Mouse (Mus musculus) c-Kit-positive CD71-negative TER-119-negative erythroid progenitor cells, embryonic 14.5 days (primary cell): ENCODE results near the gene Akap5.

ENCODE experiments used
- DNase-seq: peaks from one replicate; pipeline ENCODE4 v3.0.0-alpha.2; 2013; ENCODE audit warnings: low read depth

The Akap5 gene

DNA sequence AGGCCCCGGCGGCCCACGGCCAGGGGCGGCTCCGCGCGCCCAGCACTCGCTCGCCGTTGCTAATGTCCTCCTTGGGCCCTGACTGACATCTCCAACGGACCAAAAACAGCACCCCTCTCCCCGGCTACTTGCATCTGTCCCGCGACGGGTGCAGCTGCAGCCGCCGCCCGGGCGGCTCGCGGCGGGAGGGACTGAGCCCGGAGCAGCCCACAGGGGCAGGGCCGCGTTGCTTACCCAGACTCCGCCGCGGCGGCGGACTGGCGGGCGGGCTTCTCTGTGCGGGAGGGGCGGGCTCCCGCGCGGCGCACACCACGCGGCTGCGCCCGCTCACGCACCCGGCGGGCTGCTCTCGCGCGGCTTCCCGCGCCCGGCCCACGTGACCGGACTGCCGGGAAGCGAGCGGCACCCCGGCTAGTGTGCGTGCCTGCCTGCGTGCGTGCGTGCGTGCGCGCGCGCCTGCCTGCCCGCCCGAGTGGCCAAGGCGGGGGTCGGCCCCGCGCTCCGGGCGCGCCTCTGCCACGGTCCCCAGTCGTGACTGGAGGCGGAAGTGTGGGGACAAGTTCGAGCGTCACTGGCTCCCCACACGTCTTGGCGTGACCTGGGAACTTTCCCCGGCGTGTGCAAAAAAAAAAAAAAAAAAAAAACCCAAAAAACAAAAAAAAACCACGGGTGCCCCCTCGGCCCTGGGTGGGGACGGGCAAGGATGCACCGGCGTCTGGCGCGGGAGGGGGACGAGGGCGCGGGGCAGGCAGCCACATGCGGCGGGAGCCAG, 44.7 kb downstream of the Akap5 start, which contains the start of gene Zbtb25:
Gene Zbtb25, minus strand, starts transcription at position 397 of the 772 bp plus-strand sequence.
- DNase-seq: no peak

DNA sequence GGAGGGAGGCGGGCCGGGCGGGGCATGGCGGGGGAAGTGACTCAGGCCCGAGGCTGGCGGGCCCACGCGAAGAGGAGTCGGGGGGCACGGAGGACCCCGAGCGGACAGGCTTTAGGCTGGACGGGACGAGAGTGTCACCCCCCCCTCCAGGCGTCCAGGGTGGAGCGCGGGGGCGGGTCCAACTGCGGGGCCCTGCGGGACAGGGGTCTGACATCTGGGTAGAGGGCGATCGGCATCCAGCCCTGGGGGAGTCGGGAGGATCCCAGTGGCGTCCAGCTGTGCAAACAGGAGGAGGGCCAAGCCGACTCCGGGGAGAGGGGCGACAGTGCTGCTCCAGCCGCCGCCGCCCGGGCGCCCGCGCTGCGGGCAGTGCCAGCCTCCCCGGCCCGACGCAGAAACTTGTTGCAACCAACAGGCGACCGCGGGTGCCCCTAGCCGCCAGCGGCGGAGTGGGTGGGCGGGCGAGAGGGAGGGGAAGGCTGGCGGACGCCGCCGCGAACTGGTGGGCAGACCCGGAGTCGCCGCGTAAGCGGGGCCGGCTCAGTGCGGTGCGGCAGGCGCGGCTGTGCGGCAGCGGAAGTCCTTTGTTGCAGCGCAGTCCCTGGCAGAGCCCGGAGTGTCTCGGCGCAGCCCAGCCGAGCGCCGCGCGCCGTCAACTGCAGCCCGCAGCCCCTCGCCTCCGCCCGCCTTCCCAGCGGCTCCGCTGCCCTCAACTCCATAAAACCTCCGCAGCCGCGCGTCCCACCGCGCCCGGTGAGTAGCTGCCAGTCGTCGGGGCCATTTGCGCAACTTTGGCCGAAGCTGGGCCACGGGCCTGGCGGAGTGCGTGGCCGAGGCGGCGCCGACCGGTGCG, 45.5 kb downstream of the Akap5 start, which contains the start of gene Zbtb1:
Gene Zbtb1, plus strand, starts transcription at position 289 of the 853 bp plus-strand sequence.
- DNase-seq: no peak

DNA sequence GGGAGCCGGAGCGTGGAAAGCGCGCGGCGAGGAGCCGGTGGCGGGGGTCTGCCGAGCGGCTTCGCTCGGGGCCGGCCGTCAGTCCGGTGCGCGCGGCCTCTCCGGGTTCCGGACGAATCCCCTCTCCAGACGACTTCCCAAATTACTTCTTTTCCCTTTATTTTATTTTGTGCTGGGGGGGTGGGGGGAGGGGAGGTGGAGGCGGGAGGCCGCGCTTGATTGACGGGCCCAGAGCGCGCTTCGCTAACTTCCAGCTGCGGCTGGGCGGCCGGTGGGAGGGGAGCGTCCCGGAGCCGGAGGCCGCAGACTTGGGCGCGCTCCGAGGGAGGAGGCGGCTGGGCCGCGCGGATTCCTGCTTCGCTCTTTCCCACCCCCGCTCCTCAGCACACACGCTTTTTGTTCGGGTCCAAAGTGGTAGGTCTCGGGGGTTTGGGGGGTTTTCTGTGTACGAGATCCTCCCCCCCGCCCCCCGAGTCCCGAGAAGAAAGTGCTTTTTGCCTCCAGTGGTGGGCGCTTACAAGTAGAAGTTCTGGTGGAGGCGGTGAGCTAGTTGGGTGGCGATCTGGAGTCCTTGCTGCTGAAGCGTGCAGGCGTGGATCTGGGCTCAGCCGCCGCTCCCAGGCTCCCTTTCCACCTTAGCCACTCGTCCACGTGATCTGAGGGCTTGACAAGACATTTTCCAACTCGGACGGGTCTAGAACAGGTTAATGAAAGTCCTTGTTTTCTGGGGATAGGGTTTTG, 46.3 kb downstream of the Akap5 start:
- DNase-seq: no peak

DNA sequence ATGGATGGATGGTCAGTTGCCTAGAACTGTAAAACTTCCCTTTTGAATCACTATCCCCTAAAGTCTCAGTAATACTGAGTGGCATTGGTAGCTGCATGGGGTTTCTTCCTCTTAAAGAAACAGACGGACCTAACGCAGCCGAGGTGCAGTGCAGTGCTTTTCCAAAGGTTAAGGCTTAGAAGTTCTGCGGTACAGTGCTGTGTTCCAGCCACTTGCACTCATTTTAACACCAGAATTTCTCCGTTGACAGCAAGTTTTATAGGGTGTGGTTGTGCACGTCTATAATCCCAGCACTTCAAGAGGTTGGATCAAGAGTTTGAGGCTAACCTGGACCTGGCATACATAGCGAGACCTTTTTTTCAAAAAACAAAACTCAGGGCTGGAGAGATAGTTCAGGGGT, 47.4 kb downstream of the Akap5 start:
- DNase-seq: no peak

DNA sequence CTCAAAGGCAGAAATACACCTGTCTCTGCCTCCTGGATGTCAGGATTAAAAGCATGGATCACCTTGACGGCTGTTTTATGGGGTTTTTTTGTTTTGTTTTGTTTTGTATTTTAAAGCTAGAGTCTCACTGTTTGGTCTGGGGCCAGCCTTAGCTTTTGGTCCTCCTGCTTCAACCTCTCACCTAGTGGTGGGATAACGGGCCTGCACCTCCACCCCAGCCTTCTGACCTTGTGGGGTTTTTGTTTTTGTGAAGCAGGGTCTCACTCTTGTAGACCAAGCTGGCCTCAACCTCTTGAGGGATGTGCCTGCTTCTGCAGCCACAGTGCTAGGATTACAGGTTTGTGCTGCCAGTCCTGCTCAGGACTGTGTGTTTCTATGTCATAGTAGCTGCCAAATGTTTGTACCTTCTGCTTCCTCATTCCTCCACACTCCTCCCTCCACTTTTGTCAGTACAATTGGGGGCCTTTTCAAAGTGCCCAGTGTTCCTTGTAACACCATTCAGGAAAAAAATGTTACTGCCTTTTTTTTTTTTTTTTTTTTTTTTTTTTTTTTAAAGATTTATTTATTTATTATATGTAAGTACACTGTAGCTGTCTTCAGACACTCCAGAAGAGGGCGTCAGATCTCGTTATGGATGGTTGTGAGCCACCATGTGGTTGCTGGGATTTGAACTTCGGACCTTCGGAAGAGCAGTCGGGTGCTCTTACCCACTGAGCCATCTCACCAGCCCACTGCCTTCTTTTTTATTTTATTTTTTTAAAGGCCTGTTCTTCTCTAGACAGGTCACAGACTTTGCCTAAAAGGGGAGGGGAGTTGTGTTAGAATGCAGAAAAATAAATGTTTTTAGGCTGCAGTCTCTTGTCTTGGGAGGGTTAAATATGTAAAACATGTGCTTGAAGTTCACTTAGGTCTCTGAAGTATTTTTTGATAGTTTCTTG, 48.5 kb downstream of the Akap5 start:
- no peak for DNase-seq

DNA sequence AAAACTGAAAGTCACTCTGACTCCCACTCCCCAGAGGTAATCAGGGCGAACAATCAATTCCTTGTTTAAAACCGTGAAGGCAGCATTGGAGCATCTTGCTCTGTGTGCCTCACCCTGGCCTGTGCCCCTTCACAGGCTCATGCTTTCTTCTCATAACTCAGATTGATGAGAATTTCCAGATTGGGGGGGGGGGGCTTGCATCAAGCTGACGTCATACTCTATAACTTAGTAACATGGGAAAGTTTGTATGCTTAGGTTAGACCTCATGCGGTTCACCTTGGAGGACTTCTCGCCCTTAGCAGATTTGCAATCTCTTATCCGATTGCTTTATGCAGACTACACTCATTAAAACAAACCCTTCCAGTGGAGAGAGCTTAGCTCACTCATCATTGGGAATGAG, 49.3 kb downstream of the Akap5 start:
- no peak for DNase-seq

DNA sequence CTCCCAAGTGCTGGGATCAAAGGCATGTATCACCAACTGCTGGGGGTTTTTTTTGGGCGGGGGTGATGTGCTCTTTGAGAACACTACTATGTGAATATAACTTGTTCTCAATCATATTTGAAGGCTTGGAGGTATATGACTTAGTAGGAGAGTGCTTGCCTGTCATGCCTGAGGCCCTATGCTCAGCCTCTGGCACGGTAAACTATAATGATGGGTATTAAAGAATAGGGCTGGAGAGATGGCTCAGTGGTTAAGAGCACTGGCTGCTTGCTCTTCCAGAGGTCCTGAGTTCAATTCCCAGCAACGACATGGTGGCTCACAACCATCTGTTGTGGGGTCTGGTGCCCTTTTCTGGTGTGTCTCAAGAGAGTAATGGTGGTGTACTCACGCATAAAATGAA, 50.2 kb downstream of the Akap5 start:
- DNase-seq: no peak

DNA sequence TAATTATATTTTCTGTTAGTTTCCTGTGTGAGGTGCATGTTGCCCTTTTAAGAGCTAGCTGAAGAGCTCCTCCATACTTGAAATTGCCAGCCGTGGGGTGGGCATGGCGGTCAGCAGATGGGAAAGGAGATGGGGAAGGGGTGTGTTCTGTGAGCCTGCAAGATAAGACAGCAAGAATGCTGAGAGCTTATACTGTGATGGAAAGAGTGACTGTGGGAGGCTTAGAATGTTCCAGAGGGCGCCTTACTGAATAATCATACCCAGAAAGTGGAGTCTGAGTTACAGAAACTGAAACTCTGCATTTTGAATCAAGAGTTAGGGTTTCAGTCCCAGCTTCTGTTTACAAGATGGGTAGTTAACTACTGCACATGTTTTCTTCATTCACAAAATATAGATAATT, 50.8 kb downstream of the Akap5 start:
- DNase-seq: no peak

DNA sequence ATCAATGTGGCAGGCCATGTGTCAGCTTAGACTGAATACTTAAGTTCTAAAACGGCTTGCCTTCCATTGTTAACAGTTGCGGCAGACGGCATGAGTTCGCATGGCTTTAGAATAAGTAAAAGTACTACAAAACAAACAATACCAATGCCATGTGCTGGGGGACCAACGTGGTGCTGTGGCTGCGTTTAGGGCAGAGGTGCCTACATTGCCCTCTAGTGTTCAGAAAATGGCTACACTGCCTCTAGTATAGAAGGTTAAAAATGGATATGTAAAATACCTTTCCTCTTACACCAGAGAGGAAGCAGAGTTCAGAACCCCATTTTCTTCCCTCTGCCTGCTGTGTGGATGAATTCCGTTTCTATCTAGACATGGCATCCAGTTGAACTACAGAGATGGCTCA, 52.0 kb downstream of the Akap5 start:
- DNase-seq: no peak

DNA sequence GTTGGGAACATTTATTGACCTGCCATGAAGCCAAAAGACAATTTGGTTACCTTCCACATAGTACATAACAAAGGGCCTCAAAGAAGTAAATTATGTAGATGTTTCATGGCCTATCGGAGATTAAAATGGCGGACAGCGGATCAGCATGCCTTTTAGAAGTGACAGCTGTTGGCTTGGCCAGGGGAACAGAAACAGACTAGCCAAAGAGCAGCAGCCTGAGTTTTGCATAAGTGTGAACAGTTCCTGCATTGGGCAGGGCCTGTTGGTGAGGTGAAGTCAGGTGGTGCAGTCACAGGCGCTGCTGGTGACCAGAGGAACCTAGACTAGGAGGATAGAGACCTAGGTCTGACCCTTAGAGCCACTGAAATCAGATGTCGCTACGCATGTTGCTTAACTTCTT, 52.4 kb downstream of the Akap5 start:
- DNase-seq: no peak

DNA sequence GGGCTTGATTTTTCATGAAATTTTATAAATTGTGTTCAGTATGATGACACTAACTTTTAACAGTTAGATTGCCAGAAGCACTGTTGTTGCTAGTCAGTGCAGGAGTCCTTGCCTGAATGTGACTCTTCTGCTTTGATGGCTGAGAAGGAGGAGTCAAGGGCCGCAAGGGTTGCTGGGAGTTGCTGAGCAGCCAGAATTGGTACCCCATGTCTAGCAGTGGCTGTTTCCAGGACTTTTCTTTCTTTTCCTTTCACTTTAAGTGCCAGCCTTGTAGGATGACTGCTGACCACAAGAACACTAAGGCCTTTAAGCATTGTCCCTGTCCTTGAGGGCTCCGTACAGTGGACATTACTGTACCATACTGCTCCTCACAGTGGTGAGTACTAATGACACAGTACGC, 53.0 kb downstream of the Akap5 start:
- DNase-seq: no peak

DNA sequence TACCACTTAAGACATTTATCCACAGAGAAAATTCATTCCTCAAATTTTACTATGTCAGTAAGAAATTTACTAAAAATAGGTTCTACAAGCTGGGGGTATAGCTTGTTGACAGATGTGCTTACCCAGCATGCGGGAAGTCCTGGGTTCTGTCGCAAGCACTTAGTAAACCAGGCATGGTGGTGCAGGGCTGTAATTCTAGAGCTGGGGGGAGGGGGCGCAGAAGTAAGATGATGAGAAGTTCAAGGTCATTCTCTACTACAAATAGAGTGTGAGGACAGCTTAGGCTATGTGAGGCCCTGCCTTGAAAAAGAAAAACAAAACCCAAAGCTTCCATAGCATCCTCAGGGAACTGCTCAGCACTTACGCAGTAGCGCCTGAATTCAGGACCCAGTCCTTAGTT, 53.9 kb downstream of the Akap5 start:
- DNase-seq: no peak

DNA sequence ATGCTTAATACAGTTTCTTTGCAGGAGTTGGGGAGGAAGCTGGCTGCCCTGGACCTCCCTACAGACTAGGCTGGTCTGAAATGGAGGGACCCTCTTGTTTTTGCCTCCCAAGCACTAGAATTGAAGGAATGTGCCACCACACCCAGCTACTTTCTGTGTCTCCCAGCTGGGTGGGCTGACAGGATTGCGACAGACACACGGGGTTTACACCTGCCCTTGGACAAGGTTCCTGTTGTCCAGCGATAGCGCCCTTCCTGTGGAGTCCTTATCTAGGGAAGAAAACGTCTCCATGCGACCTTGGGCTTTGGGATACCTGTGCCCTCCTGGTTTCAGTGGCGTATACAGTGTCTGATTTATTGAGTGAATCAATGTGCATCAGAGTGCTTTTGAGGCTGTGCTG, 55.5 kb downstream of the Akap5 start:
- no peak for DNase-seq
